Mouse (Mus musculus) cerebral cortex, adult 2 months (tissue): ENCODE data around the gene Rcbtb1.

ENCODE experiments used
- WGBS: fragments of 180-500 bp; shearing (Covaris S2); methylation state at CpG from one replicate; pipeline ENCODE4 v1.1.7; 2018; 5-methylcytosine and 5-hydroxymethylcytosine counted together

Gene Rcbtb1

DNA sequence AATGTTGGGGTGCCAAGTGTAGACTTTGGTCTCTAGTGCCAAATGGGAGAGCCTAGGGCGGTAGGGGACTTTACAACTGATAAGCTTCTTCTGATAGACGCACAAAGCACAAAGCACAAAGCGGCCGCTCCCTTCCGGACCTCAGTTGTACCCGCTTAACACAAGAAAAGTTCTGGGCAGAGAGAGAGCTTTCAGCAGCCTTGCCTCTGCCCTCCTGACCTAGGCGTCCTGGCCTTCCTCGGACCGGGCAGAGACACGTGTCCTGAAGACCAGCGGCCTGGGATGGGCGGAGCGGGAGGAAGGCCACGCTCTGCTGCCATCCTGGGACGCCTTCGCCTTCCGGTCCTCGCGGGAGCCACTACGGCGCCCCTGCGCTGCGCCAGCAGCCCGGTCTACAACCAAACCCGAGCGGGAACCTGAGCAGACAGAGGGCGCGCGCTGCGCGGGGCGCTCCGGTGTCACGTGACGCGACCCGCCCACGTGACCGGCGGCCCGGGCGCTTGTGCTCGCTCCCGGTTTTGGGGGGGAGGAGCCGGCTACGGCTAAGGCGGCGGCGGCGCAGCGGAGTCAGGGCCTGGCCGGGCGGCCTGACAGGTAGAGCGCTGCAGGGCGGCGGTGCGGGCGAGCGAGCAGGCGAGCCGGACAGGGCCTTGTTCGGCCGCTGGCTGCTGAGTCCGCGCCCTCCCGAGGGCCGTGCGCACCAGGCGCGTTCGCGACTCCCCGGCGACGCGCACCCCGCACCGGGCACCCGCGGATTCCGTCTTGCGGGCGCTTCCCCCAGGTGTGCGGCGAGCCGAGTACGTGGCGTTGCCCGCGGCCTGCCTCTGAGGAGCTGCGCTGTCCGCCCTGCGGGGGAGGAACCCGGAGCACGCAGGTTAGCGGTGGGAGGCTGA lies at the start of gene Rcbtb1:
Gene Rcbtb1, plus strand, starts transcription at position 499 of the 893 bp plus-strand sequence.
- under 1% methylated on average over 92 of the region's 96 CpGs for WGBS

DNA sequence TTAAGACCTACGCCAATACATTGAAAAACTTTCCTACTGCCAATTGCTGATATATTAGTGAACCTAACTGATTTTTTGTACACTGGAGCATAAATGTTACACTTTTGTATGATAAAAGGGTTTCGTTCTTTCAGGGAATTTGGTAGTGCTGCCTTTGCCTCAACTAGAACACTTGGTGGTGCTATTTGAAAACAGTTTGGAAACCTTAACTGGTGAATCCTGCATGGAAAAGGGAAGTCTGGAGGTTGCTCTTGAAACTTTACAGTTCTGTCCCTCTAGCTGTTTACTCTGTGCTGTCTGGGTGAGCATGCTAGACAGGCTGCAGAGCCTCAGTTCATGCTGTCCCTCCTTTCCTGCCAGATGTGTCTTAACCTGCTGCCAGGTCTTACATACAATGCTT lies 45.4 kb upstream of the Rcbtb1 start:
- WGBS = 58% methylated on average over 2 of the region's 2 CpGs

DNA sequence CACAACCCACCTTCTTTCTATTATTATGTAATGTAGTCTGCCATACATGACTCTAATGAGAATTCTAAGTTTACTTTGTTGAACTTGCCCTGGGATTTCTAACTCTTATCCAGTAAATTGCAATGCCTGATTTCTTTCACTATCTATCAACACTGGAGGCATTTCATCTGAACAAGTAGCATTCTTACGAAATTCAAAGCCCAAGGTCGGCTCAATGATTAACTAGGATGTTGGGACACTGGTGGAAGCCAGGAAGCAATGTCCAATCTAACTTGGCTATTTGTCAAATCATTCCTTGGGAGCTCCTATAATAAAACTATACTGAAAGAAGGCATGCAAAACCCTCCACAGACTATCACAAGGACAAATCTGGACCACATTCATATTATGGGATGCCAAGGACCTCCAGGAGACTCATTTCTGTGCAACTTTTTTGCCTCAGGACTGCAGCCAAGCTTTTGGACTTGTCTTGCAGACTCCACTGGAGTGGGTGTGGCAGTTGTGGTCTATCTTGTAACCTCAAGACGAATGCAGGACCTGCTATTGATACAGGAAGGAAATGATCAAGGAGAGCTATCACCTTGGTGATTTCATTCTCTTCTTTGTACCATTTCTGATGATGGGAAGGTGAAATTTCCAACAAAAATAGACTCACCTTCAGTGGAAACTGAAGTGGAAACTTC lies 43.9 kb upstream of the Rcbtb1 start:
- 79% methylated on average over 3 of the region's 3 CpGs for WGBS

DNA sequence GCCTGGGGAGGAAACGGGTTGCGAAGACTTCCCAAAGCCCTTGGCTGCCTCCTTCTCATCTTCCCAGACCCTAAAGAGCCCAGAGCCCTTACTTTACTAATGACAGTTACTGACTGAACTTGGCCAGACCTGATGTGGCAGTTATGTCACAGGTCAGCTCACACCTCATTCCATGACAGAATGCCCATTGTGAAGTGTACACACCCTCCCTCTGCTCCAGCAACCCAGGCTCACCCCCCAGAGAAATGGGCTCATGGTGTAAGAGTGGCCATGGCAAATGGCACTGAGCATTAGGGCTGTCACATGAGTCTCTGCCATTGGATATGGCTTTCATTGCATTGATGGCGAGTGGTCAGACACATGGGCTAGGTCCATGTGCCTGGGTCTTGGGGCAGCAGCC lies 22.4 kb upstream of the Rcbtb1 start, which contains the start of gene Gm5142:
Gene Gm5142, minus strand, starts transcription at position 101 of the 400 bp plus-strand sequence.
- WGBS = 90% methylated on average over 3 of the region's 3 CpGs

DNA sequence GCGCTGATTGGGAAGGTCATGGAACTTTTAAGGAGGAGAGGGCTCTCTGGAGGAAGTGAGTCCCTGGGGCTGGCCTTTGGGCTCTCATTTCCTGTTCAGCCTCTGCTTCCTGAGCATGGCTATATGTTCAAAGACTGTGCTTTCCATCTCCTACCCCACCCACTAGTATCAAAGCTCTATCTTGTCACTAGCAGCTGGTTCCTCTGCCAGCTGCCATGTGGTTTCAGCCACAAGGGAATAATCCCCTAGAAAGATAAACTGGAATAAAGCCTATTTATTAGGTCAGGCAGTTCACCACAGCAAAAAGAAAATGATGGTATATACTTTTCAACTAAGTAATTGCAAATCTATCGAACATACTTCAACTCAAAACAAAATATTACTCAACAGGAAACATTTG lies 18.3 kb upstream of the Rcbtb1 start:
- WGBS = 82% methylated on average over 2 of the region's 2 CpGs

DNA sequence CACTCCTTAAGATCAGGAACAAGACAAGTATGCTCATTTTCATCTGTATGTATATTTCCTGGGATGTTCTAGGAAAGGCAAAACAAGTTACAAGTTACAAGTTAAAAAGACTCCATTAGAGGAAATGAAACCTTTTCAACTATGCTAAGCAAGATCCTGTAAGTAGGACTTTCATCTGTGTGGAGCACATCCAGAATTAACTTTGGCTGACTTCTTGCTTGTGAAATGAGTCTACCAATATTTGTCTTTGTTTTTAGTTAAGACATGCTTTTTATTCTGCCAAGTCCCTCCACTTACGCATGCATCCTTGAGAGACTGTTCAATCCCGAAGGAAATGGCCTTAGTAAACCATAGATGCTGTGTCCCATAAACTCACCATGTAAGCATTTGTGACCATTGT lies 14.9 kb upstream of the Rcbtb1 start:
- WGBS = 80% methylated on average over 2 of the region's 2 CpGs

DNA sequence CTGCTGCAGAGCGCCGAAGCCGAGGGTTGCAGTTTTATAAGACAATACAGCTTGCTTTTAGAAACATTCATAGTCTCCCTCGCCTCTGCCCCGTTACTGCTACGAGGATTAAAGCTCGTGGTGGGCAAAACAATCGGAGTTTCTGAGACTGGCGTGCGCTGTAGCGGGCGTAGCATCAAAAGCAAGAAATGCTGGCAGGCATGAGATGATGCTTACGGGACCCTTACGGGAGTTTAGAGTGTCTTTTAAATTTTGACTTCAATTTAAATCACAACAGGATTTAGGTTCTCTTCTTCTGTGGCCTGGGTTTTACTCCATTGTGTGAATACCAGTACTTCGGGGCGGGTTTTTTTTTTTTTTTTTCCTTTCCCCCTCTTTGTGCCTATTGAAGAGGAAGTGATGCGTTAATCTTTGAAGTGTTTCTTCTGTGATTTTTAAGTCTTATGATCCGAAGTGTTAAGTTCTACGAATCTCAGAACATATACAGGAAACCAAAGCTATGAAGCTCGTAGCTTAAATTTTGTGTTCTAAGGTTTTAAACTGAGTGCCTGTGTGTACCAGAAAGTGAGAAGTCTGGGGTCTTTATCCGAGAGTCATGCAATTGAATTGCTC lies 701 bp downstream of the Rcbtb1 start:
- WGBS = under 1% methylated on average over 21 of the region's 21 CpGs

DNA sequence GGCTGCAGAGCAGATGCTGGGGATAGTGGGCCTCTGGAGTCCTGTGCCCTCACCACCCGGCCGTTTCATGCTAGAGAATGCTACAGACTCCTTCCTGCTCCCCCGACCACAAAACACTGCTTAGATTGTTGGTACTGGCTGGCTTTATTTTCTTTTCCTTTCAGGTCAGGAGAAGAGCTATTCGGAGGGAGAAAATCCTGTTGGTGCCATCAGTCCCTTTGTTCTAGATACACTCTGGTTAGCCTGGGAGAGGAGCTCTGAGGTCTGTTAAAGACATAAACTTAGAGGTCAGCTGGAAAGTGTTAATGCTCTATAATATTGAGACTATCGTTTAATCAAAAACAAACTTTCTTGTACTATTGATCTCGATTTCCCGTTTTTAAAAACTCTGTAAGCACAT lies 4.5 kb downstream of the Rcbtb1 start:
- 51% methylated on average over 7 of the region's 7 CpGs for WGBS

DNA sequence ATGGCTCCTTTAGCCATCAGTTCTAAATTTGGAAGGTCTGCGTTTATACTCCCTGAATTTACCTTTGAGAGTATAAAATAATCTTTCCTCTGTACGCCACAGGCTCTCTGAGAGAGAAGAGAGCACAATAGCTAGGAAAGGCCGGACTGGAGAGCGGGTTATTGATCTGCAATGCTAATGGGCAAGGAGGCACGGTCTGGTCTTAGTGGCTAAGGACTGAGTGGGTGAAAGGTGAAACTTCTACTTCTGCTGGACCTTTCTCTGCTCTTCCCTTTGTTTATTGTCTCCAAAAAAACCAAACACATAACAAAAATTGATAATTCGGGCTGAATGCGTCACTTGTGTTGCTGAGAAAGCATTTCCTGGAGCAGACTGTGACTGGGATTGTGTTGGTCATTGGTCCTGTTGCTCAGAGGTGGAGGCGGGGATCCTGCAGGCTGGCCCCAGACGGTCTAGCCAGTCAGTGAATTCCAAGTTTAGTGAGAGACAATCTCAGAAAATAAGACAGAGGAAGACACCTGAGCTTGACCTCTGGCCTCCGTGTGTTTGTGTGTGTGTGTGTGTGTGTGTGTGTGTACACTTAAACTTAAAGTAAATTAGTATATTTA lies 5.1 kb downstream of the Rcbtb1 start:
- 64% methylated on average over 10 of the region's 10 CpGs for WGBS

DNA sequence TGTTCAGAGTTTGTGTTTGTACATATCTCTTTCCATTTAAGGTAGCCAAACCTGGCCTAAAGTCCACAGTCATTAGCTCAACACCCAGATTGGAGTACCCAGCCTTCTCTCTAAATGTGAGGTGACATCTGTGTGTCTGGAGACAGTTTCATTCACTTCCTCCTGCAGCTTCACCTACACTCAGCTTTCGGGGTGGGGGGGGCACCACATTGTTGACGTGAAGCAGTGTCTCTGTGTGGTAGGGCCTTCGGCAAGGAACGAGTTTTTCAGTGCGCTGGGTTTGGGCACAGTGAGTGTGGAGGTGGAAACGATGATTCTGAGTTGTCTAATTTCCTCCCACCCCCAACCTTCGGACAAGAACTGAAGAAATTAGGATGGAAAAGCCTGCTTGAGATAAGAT lies 8.0 kb downstream of the Rcbtb1 start:
- 59% methylated on average over 7 of the region's 7 CpGs for WGBS

DNA sequence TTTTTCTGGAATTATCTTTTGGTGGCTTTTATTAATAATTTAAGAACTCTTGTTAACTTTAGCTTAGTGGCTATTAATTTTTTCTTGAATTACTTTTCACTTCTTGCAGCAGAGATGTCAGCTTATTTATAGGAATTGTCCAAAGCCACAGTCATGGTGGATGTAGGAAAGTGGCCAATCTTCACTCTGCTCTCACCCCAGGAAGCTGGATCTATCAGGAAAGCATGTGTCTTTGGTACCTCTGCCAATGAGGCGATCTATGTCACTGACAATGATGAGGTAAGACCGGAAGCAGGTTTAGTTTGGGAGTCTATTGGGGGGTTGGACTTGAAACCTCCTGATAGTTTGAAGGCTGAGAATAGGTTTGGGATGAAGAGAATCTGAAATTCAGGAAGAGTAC lies 8.8 kb downstream of the Rcbtb1 start:
- WGBS = 96% methylated on average over 2 of the region's 2 CpGs

DNA sequence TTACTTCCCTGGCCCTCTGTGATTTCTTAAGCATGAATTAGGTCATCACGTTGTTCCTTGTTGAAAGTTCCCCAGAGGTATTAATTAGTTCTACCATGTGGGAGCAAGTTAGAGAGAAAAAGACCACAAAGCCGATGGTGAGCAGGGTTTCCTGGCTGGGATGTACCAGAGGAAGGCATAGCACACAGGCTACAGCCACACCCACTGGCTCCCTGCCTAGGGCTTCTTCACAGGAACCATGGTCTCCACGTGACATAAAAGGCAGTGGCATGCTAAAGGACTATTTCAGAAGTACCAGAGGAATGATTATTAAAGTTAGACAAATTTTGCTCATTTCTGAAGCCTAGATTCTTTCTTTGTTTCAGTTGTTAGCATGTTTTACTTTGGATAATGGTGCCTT lies 18.2 kb downstream of the Rcbtb1 start:
- WGBS = 60% methylated on average over 3 of the region's 3 CpGs

DNA sequence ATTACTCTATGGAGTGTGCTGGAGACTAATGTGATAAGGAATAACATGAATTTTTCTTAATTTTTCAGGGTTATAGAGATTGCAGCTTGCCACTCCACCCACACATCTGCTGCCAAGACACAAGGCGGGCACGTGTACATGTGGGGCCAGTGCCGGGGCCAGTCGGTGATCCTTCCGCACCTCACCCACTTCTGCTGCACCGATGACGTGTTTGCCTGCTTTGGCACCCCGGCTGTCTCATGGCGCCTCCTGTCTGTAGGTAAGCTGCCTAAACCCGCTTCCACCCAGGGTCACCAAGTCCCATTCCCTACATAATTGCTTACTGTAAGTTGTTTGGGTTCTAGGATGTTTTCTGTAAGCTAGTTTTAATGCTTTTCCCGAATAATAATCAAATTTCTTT lies 25.2 kb downstream of the Rcbtb1 start:
- WGBS = 77% methylated on average over 11 of the region's 11 CpGs

DNA sequence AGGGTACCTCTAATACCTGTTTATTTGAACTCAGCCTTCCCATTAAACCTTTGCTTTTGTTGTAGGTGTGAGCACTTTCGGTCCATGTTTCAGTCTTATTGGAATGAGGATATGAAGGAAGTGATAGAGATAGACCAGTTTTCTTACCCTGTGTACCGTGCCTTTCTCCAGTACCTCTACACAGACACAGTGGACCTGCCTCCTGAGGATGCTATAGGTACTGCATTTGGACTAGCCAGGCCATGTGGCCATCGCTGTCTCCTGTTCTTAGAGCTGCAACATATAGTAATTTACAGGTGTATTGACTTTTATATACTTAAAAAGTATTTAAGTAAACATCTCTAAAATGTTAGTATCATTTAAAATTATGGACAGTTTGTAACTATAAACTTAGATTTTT lies 28.8 kb downstream of the Rcbtb1 start:
- WGBS = 93% methylated on average over 3 of the region's 3 CpGs

DNA sequence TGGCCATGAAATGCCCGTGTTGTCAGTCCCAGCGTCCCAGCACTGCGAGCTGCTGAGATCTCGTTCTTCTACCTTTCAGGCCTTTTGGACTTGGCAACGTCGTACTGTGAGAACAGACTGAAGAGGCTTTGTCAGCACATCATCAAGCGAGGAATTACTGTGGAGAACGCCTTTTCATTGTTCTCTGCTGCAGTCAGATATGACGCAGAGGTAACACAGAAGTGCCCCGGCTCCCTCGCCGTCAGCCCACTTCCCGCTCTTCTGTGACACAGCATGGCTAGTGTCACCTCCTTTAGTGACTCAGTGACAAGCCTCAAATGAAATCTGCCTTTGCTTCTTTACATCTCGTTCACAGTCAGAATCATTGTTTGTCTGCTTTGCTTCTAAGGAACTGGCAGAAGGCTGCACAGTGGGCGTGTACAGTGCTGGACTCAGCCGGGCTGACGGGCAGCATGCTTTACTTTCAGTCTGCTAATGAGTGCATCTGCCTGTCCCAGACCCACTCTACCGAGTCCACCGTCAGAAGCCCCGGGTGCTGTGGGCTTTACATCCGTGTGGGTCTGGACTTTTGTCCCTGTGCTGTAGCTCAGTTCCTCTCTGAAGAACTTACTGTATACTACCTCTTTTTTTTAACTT lies 29.4 kb downstream of the Rcbtb1 start:
- WGBS = 70% methylated on average over 21 of the region's 21 CpGs

DNA sequence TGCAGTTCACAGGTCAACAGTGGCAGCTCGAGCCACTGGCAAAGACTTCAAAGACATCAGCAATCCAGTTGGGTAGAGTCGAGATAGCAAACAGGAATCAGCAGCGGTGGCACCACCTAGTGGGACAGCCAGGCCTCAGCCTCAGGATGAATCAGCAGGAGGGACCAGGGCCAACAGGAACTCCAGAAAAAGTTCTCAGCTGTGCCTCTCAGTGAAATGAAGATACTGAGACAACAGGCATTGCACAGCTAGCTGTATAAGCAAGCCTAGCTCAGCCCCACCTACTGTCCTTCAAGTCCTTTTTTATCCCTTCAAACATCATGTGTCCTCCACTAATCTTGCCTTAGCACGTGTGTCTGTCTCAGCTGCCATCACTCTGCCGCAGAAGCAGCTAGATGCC lies 31.0 kb downstream of the Rcbtb1 start:
- 37% methylated on average over 5 of the region's 5 CpGs for WGBS

DNA sequence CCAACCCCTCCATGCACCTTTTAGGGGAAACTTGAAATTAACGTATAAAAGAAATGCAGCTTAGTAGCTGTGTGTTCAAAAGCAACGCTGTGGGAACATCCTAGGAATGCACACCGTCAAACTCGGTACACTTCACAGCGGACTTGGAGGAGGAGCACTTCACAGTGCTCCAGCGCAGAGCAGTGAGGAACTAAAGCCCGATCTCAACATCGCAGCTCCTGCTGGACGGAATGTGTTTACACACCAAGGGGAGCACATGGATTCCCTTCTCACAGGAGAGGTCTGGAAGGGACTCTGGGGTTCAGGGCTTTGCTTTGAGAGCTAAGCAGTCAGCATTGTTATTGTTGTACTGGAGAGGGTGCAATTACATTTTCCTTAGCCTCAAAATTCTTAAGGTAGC lies 32.6 kb downstream of the Rcbtb1 start:
- 95% methylated on average over 9 of the region's 9 CpGs for WGBS

DNA sequence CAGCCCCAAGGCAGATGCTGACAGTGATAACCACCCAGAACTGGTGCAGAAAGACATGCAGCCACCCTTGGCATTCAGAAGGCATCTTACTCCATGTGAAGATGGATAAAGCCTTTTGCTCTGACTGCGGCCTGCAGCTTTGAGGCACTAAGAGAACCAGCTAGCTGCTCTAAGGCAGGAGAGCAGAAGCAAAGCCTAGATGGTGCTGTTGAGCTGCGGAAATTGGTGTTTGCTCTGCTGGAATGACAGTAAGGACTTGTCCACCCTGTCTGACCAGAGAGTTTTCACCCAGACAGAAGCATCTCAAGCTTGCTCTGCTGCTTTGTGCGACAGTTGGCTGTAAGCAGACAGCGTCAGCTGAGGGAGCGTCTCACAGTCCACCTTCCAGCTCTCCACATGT lies 49.3 kb downstream of the Rcbtb1 start:
- 58% methylated on average over 5 of the region's 5 CpGs for WGBS

DNA sequence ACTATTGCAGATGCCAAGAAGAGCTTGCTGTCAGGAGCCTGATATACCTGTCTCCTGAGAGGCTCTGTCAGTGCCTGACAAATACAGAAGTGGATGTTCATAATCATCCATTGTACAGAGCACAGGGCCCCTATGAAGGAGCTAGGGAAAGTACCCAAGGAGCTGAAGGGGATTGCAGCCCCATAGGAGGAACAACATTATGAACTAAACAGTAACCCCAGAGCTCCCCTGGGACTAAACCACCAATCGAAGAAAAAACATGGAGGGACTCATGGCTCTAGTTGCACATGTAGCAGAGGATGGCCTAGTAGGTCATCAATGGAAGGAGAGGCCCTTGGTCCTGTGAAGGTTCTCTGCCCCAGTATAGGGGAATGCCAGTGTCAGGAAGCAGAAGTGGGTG lies 54.9 kb downstream of the Rcbtb1 start:
- WGBS = 75% methylated on average over 1 of the region's 1 CpGs

DNA sequence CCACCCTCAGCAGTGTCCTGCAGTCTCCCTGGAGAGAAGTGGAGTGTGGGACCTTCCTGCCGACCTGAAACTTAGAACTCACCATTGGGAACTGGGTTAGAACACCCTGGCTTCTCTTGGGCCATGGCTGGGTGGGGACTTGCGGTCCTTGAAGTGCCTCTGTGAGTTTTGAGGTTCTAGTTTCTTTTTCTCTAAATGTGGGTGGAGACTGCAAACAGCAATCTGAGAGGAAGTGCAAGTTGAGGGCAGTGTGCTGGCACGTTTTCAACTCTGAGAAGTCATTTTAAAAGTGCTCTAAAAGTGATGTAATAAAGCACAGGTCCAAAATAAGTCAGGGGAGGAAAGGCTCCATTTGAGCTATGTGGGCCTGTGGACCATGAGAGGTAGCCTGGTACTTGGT lies 59.0 kb downstream of the Rcbtb1 start, which contains the start of gene Gm6904:
Gene Gm6904, minus strand, starts transcription at position 161 of the 400 bp plus-strand sequence.
- 66% methylated on average over 3 of the region's 3 CpGs for WGBS

DNA sequence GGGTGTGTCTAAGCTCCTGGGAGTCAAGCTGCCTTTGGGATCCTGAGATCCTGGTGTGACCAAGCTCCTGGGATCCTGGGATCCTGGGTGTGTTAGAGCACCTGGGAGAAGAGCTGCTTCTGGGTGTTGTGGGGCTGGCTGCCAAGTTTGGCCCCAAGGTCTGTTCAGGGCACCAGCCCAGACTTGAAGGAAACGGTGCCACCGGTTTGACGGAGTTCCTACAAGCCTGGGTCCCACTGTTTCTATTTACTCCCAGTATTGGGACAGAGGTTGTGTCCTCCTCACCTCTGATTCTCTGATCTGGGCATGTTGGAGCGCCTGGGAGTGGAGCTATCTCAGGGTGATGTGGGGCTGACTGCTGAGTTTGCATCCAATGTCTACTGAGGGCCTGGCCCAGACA lies 74.0 kb downstream of the Rcbtb1 start:
- WGBS = 91% methylated on average over 4 of the region's 4 CpGs
